Mouse (Mus musculus) B cell, adult 2 months (primary cell): Measurements from ENCODE around the gene Flt1.
"Not testable (repeated sequence)": the region's sequence is repeated elsewhere in the genome, so short reads cannot be mapped to it uniquely, and the experiment has no call there.

Experiments used
- DNase-seq, 2 experiments: peaks; one replicate each; pipeline ENCODE4 v3.0.0; 2022

The Flt1 gene

GRCm38 (mm10) chr5:147659909-147660308, 65.9 kb downstream of the Flt1 start:
- no peak for DNase-seq

DNA sequence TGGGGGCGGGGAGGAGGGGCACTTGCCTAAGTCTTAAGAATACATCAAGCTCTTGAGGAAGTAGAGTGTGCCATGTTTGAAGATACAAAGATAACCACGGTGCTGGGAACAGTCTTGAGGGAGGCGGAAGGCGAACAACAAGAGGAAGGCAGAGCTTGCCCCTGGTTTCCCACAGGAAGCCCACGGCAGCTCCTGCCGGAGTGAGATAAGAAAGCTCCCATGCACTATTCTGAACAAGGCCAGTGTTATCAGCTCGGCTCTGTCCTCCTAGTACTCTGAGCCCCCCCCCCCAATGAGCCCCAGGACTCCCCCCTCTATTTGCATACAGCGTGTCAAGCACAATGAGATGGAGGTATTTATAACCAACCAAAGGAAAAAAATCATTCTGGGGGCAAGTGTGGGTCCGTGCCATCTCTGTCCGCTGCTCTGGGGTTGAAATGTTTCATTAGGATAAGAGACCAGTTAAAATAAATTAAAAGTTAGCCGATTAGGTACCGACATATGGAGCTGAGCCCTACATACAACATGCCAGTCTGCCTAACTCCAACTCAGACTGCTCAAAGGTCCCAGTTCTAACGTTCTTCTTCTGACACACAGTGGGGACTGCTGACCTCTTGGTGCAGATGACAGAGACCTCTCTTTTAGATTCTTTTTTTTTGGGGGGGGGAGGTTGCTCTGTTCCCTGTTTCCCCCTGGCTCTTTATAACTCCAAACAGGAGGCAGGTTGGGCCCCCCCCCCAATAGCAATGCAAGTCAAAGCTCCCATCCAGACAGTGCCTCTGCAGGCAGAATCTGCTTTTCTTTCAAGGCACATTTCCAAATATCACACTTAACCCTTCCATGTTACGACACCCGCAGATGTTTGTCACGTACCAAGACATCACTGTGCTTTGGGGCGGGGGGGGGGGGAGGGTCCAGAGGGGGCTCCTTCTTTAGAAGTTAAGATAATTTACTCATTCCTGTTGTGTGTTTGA, 67.6 kb downstream of the Flt1 start:
- no peak for DNase-seq

GRCm38 (mm10) chr5:147655761-147656160, 70.0 kb downstream of the Flt1 start:
- no peak for DNase-seq

- no peak for DNase-seq
These were observed 74.6 kb downstream of the Flt1 start for GRCm38 (mm10) chr5:147651233-147651632.

DNA sequence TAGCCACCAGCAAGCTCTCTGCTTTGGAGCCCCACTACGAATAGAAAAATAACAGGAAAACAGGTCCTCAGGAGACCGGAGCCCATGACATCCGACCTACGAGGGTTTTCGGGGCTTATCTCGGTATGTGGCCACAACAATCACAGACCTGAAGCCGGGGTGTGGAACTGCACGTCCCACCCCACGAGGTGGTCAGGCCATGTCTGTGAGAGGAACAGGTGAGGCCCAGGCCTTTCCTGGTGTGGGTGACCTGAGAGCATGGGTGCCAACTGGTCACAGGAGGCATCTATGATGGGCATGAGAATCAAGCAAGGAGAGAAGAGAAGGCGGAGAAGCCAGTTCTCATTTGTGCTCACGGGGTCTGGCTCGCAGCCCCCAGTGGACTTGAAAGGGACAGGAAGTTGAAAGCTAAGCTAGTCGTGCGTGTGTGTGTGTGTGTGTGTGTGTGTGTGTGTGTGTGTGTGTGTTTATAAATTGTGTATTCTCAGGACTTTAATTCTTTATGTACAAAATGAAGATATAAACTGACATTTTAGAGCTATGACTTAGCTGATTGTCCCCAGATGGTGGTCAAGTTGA, 79.4 kb downstream of the Flt1 start:
- DNase-seq = no peak

DNA sequence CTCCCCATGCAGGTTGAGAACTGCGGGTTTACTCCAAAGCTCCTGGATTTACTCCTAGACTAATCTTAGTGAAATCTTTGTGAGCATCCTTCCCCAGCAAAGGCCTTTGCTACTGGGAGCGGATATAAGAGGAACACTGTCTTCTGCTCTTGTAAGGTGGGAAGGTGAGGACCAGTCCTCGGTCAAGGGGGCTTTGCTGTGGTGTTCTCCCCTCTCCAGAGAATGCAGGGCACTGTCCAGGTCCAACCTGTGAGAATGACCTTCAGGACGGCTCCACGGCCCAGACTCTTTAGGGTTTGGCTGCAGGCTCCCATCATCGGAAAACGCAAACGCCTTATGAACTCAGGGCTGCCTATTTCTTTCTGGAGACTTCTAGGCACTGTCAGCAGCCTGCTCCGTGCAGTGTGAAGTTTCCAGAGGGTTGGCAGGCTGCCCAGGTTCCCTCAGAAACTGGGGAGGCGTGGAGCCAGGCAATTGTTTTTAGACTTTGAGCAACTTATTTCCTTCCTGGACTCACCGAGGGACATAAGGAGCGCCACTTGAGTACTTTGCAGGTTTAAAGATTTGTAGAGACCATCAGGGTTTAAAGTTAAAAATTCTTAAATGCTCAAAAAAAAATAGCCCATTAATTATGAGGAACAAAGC, 80.7 kb downstream of the Flt1 start:
- DNase-seq = no peak

GRCm38 (mm10) chr5:147641452-147641851, 84.4 kb downstream of the Flt1 start:
- DNase-seq = no peak

DNA sequence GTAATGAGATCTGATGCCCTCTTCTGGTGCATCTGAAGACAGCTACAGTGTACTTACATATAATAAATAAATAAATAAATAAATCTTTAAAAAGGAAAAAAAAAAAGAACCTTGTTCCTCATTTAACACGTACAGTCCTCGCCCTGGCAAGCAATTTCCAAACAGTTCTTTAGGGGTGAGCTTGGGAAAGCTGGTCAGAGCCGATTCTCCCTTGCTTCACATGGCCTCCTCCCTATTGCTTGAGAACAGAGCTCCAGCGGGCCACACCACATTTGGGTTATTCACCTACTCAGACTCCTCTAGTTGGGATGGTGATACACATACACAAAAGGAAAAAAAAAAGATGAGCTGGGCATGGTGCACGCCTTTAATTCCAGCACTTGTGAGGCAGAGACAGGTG, 85.9 kb downstream of the Flt1 start:
- DNase-seq = no peak

DNA sequence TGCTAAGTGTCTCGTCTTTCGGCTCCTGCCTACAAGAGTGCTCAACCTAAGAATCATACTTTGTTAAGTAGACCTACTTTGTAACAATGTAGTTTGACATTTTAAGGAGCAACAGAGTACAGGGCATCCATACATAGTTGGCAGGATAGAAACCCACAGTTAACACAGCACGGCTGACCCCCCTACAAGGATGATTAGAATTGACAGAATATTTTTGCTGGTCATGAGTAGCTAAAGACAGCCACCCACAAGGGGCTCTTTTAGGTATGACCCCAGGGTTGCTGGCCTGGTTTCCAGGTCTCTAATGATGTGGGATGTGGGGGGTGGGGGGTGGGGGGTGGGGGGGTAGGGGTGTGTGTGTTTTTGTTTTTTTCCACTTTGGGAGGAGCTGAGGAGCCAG, 89.1 kb downstream of the Flt1 start:
- DNase-seq = no peak

DNA sequence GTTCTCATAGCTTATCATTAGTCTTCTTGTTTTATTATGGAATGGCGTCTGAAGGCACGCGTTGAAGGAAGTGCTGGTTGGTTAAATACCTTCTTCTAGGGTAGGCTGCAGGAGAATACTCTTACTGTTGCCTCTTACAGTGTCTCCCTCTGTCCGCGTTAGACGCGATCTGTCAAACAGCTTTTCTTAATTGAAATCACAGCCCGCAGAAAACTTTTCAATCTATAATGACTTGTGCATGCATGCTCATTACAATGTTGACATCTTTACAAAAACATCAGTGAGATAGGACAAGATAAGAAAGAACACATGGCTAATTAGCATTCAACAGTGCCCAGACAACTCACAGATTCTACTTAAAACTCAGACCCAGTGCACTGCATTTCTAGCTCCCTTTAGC, 89.9 kb downstream of the Flt1 start:
- DNase-seq = no peak

- DNase-seq = no peak
These were observed 91.8 kb downstream of the Flt1 start for GRCm38 (mm10) chr5:147634016-147634415.

GRCm38 (mm10) chr5:147632716-147633115, 93.1 kb downstream of the Flt1 start:
- no peak for DNase-seq

DNA sequence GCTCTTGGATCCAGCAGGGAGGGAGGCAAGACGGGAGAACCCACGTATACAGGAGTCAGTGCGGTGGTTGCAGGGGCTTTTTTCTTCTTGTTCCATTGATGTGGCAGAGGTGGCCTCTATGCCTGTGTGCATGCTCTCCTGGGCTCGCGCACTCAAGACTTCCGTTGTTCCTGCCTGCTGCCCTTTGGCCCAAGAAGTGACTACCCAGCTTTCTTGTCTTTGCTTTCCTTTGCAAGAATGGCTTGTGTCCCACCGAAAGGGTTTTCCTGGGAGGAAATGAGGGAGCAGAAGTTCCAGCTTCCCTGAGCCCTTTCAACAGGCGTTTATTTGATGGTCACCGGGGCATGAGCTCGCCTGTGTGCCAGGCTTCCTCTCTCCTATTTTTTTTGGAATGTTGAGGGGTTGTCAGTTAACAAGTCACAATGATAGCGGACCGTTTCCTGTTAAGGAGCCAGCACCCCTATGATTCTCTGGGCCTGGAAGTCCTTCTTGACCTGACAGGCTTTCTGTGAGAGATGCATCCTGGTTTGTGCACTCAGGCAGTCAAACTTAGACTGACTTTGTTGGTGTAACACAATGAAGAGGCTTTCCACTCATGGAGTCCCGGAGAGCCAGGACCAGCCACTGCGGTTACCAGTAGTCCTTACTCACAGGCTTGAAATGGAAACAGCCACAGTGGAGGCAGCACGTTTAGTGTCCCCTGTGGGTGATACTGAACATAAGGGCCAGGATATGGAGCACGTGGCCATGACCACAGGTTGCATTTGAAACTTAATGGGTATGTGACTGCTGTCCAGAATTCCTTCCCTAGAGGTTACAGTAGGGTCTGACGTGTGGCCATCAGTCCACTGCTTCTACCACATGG, 95.2 kb downstream of the Flt1 start:
- no peak for DNase-seq

GRCm38 (mm10) chr5:147626944-147627343, 98.9 kb downstream of the Flt1 start:
- no peak for DNase-seq

GRCm38 (mm10) chr5:147623747-147624146, 102.1 kb downstream of the Flt1 start:
- DNase-seq = no peak

DNA sequence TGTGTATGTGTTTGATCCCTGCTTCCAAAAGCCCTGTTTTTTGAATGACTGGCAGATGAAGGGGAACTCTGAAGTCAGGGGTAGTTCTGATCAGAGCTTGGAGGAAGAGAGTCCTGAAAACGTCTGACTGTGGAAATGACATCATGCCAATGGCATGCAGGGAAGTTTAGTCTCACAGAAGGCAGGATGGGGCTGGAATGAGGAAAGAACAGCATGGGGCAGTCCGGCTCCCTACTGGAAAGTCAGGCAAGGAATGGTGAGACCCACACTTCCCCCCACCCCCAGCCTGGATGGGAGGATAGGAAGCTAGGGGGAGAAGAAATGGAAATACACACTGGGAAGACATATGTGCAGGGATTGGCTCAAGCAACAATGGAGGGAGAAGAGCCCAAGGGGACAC, 105.6 kb downstream of the Flt1 start:
- no peak for DNase-seq

DNA sequence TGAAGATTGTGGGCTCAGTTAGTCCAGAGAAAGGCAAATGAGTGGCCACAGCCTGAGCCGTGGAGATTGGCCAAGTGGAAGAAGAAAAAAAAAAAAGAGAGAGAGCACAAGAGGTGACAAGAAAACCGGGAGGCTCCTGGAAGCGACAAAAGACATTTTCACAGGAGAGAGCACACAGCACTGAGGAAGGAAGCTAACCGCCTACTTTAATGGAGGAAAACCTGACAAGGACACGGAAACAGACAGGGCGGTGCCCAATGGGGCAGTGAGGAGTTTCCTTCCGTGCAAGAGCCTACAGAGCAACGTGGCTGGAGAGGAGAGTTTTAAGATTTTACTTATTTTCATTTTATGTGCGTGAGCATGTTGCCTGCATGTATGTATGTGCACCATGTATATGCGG, 107.6 kb downstream of the Flt1 start:
- DNase-seq = no peak

DNA sequence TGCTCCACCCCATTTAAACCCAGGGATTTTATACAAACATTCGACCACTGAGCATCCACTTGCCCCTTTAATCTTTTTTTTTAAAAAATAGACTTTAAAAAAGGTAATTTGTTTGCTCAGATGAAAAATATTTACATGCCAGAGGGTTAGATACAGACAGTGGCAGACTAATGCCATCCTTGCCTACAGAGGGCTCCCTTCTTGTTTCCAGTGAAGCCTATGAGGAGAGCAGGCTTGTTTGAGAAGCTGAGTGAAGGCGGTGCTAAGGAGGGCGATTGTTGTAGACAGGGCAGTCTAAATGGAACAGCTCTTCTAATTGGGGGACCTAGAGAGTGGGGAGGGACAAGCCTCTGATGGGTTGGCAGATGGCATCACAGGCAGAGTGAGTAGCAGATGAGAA, 109.4 kb downstream of the Flt1 start:
- DNase-seq = no peak

DNA sequence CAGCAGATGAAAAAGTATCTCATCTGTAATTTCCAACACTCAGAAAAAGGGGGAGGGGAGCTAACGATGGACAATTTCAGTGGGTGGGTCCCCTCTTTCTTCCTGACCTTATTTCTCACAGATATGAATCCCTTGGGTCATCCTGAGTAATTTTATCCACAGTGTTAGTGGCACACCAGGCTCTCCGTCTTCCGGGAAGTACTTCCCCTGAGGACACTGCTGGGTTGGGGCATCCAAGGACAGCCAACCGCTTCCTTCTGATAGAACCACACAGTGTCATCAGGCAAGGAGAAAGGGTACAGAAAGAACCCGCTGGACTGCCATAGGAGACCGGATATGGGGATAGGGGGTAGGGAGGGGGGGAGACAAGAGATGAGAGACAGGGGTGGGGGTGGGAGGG, 111.2 kb downstream of the Flt1 start:
- no peak for DNase-seq

- not testable (repeated sequence) for DNase-seq
These were observed 114.5 kb downstream of the Flt1 start for GRCm38 (mm10) chr5:147611348-147611747.

DNA sequence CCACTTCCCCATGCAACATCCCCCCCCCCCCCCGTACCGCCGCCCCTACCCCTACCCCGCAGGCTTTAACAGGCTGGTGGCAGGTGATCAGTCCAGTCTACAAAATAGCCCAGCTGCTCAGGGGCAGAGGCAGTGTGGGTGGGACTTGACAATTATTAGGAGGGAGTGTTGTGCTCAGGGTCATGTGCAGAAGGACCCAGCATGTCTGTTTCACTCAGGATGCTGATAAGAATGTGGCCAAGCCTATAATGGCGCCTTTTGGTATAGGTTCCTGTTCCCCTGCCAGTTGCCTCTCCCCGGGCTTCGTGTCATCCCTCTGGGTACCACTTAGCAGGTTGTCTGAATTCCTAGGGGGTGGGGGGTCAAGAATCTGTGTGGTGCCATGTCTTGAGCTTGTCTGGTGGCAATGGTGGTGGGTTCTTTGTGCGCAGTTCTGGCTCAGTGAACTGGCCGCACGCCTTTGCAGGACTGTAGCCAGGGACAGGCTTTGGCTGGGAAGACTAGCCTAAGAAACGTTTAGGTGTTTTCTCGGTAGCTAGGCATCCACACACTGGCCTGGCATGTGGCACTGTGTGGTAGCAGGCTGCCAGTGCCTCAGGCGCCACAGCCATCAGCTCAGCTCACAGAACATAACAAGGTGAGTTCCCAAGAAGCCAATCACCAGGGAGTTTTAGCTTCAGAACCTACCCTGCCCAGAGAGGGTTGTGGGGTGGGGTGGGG, 118.4 kb downstream of the Flt1 start:
- no peak for DNase-seq

- DNase-seq = no peak
These were observed 119.1 kb downstream of the Flt1 start for GRCm38 (mm10) chr5:147606751-147607150.
